Mouse (Mus musculus) forebrain, postnatal 0 days (tissue): ENCODE data around the gene Ppm1a. TPM values are rescaled to one million over a fixed set of nuclear protein-coding genes. Genes with fewer than 3 reads are reported as not detected.

Experiments used
- ATAC-seq: fragments of 200-750 bp; cut with Nextera tagmentation; 2 replicates; pipeline ENCODE4 v1.8.0; 2017; ENCODE audit warnings: mild to moderate bottlenecking, moderate library complexity
- DNase-seq: peaks from one replicate; pipeline ENCODE4 v3.0.0-alpha.2; 2015
- H3K27ac ChIP-seq: fragments of 300-500 bp; sonication (generic); 2 replicates; pipeline ENCODE4 v1.5.1; 2014; ENCODE audit warnings: low read depth, mild to moderate bottlenecking, antibody characterized with exemption, low read length, moderate library complexity, mixed read lengths
- H3K27me3 ChIP-seq: fragments of 300-500 bp; sonication (generic); 2 replicates; pipeline ENCODE4 v1.6.1; 2014; ENCODE audit warnings: mild to moderate bottlenecking, low read length, mixed read lengths; ENCODE audit not compliant: insufficient read depth
- H3K36me3 ChIP-seq: fragments of 300-500 bp; sonication (generic); 2 replicates; pipeline ENCODE4 v1.6.1; 2014; ENCODE audit warnings: mild to moderate bottlenecking, moderate library complexity; ENCODE audit not compliant: insufficient read depth
- H3K4me1 ChIP-seq: fragments of 300-500 bp; sonication (generic); 2 replicates; pipeline ENCODE4 v1.6.1; 2014; ENCODE audit warnings: antibody characterized with exemption; ENCODE audit not compliant: insufficient read depth
- H3K4me2 ChIP-seq: fragments of 300-500 bp; sonication (generic); 2 replicates; pipeline ENCODE4 v1.6.1; 2014; ENCODE audit warnings: low read depth, mild to moderate bottlenecking, moderate library complexity
- H3K4me3 ChIP-seq: fragments of 300-500 bp; sonication (generic); 2 replicates; pipeline ENCODE4 v1.5.1; 2014; ENCODE audit warnings: low read depth, low read length, mixed read lengths
- H3K9ac ChIP-seq: fragments of 300-500 bp; sonication (generic); 2 replicates; pipeline ENCODE4 v1.6.1; 2014; ENCODE audit warnings: mild to moderate bottlenecking
- H3K9me3 ChIP-seq: fragments of 300-500 bp; sonication (generic); 2 replicates; pipeline ENCODE4 v1.6.1; 2016; ENCODE audit warnings: low read length
- CTCF ChIP-seq: sonication (generic); IDR thresholded peaks from 2 replicates; pipeline ENCODE4 v1.5.1; 2016; ENCODE audit warnings: antibody characterized with exemption, control low read depth, low read depth
- WGBS: fragments of 180-500 bp; shearing (Covaris S2); extraction: QIAGEN DNeasy Blood & Tissue Kit; methylation state at CpG from one replicate; pipeline ENCODE4 v1.1.7; 2014; 5-methylcytosine and 5-hydroxymethylcytosine counted together
- polyA plus RNA-seq: library from polyadenylated mRNA; unstranded; fragments of >200 nt; fragmentation: Nextera tagmentation; extraction: Ambion mirVana; gene quantifications from 2 replicates; pipeline ENCODE4 v1.2.1, GENCODE M21; 2015
- total RNA-seq: library from RNA; depleted of rRNA; stranded (reverse); fragments of >200 nt; gene quantifications from 2 replicates; pipeline ENCODE4 v1.2.3, GENCODE M21; 2014

Gene Ppm1a
- total and polyA plus RNA-seq, 2 experiments from 2014 or later: 69.9 to 194 TPM

DNA sequence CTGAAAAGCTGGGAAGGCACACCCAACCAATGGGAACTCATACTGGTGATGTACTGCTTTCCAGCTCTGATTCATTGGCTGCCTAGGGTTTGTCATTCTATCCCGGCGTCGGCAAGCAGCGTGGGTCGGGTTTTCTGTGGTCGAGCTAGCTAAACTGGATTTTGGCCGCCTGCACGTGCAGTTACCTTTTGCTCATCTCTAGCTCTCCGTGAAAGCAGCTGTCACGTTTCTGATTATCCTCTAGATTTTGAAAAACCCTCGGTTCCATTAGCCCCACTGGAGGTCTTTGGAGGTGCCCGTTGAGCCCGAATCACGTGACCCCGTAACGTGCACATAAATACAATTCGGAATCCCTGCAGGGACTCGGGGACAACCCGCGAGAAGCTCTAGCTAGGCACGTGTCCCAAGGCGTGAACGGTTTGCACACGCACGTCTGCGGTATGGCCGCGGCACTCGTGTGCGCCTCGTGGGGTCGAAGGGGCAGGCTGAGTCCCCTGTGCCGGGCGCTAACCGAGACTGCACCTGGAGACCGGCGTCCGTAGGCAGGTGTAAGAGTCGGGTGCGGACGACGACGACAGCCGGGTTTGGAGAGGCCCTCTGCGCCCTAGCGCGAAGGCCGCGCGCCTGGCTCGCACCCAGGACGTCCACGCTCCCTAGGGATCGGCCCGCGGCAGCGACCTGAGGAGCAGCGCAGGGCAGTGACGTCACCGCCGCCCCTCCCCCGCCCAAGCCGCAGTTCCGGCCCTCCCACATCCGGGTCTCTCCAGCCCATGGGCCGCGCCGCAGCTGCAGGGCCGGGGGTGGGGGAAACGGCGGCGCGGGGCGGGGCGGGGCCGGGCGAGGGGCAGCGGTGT lies 3.3 kb downstream of the Ppm1a start:
- Histone ChIP-seq H3K27me3 (no peaks in the 10 kb centered on the region), H3K9me3 (no peaks in the 10 kb centered on the region), H3K4me3 (peak overlapping the region; percentile 98), H3K9ac (peak overlapping the region; percentile 88), H3K27ac (peak overlapping the region; percentile 99), H3K36me3 (no peaks in the 10 kb centered on the region), H3K4me2 (peak overlapping the region; percentile 58), H3K4me1 (peaks cover 14% of the 10 kb centered on the region)
- ATAC-seq: peak; percentile 92
- peak; percentile 97 for DNase-seq
- 2% methylated on average over 73 of the region's 78 CpGs for WGBS
- TF ChIP-seq CTCF: peak; percentile 23

DNA sequence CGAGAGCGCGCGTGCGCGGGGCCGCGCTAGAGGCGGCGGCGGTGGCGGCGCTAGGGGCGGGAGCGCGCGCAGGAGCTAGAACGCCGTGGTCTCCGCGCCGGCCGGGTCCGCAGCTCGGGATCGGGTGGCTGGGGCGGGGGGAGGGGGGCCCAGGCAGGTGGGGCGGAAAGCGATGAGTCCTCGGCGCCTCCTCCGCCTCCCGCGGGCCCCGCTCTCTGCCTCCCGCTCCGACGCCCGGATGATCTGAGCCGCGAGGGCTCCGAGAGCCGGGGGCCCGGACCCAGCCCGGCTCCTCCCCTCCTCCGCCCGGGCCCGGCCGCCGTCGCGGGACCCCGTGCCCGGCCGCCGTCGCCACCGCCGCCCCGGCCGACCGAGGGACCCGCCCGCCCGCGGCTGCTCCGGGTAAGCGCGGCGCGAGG lies 4.0 kb downstream of the Ppm1a start:
- WGBS: 5% methylated on average over 34 of the region's 71 CpGs
- Histone ChIP-seq H3K9ac (peak overlapping the region; percentile 88), H3K4me1 (peaks cover 14% of the 10 kb centered on the region), H3K27me3 (no peaks in the 10 kb centered on the region), H3K27ac (peak overlapping the region; percentile 99), H3K36me3 (no peaks in the 10 kb centered on the region), H3K4me2 (peak overlapping the region; percentile 58), H3K4me3 (peak overlapping the region; percentile 98), H3K9me3 (no peaks in the 10 kb centered on the region)
- DNase-seq (no peak), ATAC-seq (peak; percentile 36; the same call in 1 of the 2 replicates)
- TF ChIP-seq CTCF: no peak

DNA sequence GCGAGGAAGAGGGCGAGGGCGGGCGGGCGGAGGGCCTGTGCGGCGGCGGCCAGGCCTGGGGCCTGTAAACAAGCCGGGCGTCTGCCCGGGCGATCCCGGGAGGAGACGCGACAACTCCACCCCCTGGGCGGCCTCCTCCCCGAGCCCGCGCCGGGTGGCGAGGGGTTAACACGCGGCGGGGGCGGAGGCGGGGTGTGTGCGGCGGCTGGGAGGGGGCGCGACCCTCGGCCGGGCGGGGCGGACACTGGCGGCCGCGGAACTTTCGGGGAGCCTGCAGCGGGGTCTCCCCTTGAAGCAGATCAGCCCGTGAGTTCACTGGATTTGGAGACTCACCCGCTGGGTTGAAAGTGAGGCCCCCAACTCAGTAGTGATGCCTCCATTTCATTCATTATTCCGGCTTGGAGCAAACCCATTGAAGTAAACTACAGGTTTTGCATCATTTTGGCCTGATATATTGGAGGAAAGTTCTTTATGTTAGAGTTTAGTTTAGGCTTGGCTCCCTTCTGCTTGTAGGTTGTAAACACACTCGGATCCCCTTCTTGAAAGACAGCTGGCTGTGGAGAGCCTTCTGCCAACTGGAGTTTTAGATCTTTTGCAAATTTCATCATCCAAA lies 4.5 kb downstream of the Ppm1a start:
- peak; percentile 57 for DNase-seq
- peak overlapping the region; percentile 98 for H3K4me3 ChIP-seq
- H3K36me3 ChIP-seq: no peaks in the 10 kb centered on the region
- H3K9me3 ChIP-seq: no peaks in the 10 kb centered on the region
- peaks cover 14% of the 10 kb centered on the region for H3K4me1 ChIP-seq
- peak overlapping the region; percentile 99 for H3K27ac ChIP-seq
- no peaks in the 10 kb centered on the region for H3K27me3 ChIP-seq
- 2% methylated on average over 22 of the region's 43 CpGs for WGBS
- TF ChIP-seq CTCF: no peak
- peak overlapping the region; percentile 58 for H3K4me2 ChIP-seq
- H3K9ac ChIP-seq: peak overlapping the region; percentile 88
- ATAC-seq: peak; percentile 40

DNA sequence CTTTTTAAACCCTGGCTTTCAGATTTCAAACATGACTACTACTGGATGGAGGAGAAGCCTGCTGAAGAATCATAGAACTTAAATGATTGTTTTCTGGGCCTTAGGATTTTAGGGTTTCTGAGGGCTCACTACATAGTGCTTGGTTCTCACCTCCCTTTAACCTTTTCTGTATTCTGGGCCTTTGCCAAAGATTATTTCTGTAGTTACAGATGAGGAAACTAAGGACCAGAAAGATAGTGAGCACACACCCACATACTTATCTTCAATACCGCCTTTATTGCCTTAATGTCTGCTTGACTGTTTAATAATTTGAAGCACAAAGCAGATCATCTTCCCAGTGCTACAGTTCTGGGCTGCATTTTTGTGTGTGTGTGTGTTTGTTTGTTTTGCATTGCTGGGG lies 5.2 kb downstream of the Ppm1a start:
- H3K27ac ChIP-seq: no peak overlapping the region
- H3K36me3 ChIP-seq: no peaks in the 10 kb centered on the region
- 63% methylated on average over 1 of the region's 1 CpGs for WGBS
- H3K9me3 ChIP-seq: no peaks in the 10 kb centered on the region
- peak overlapping the region; percentile 58 for H3K4me2 ChIP-seq
- peak overlapping the region; percentile 98 for H3K4me3 ChIP-seq
- no peak for DNase-seq
- ATAC-seq: no peak
- H3K27me3 ChIP-seq: no peaks in the 10 kb centered on the region
- peak overlapping the region; percentile 88; the same call in 1 of the 2 replicates for H3K9ac ChIP-seq
- TF ChIP-seq CTCF: no peak
- H3K4me1 ChIP-seq: peaks cover 14% of the 10 kb centered on the region

DNA sequence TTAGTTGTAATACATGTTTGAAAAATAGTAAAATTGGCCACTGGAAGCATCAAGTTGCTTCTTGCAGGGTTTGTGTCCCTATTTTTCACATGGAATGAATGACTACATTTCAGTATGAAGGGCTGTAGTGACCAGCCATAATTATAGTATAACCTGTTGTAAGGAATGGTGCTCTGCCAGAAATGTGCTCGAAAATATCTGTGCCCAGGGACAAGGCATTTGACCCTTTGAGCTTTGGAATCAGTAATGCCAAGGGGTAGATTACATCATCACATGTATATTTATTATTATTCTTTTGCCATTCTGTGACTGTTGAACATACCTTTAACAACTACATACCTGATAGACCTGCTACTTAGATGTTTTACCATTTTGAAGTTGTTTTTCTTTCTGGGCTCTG lies 5.9 kb downstream of the Ppm1a start:
- no peak overlapping the region for H3K27ac ChIP-seq
- H3K9me3 ChIP-seq: no peaks in the 10 kb centered on the region
- H3K4me2 ChIP-seq: peak overlapping the region; percentile 58
- ATAC-seq (no peak), DNase-seq (no peak)
- no peak overlapping the region for H3K9ac ChIP-seq
- H3K36me3 ChIP-seq: no peaks in the 10 kb centered on the region
- peak overlapping the region; percentile 98; the same call in 1 of the 2 replicates for H3K4me3 ChIP-seq
- 54% methylated on average over 1 of the region's 1 CpGs for WGBS
- no peaks in the 10 kb centered on the region for H3K27me3 ChIP-seq
- peaks cover 14% of the 10 kb centered on the region for H3K4me1 ChIP-seq
- TF ChIP-seq CTCF: no peak

DNA sequence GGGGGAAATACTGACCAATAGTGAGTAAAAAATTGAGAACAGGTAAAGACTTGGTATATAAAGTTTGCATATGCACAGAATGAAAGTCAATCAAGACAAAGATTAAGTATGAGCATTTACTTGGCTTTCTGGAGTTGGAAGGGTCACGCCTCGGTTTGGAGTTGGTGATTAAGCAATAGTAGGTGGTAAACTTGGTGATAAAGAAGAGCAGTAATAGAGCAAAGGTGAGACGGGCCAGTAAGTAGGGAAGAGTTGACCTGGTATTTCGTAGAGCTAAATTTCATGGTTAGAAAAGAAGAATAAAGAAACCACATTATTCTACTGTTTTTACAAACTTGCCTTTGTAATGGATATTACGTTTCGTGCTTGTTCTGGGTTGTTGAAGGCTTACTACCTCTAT lies 10.6 kb downstream of the Ppm1a start:
- H3K36me3 ChIP-seq: no peaks in the 10 kb centered on the region
- no peak for DNase-seq
- no peaks in the 10 kb centered on the region for H3K9me3 ChIP-seq
- WGBS: 91% methylated on average over 6 of the region's 6 CpGs
- no peak overlapping the region for H3K9ac ChIP-seq
- no peak for TF ChIP-seq CTCF
- H3K4me2 ChIP-seq: no peak overlapping the region
- H3K27me3 ChIP-seq: no peaks in the 10 kb centered on the region
- peaks cover 9% of the 10 kb centered on the region for H3K4me1 ChIP-seq
- no peak overlapping the region for H3K27ac ChIP-seq
- no peak for ATAC-seq
- no peak overlapping the region for H3K4me3 ChIP-seq

DNA sequence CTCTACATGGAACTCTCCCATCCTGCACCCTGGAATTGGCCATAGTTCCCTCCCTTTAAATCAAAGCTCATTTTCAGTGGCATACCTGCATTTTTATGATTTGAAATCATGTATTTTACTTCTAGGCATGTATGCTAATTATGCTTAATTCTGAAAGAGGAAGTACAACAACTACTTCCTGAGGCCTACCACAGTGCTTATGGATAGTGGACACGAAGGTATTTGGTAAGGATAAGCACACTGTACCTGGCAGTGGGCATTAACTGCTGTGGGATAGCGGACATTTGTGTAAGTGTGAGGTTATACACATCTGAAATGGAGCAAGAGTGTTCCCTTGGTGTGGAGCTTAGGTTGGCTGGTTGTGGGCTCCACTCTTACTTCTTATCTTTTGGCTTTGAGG lies 11.0 kb downstream of the Ppm1a start:
- Histone ChIP-seq H3K4me1 (peaks cover 5% of the 10 kb centered on the region), H3K27ac (no peak overlapping the region), H3K4me3 (no peak overlapping the region), H3K9ac (no peak overlapping the region), H3K27me3 (no peaks in the 10 kb centered on the region), H3K36me3 (no peaks in the 10 kb centered on the region), H3K9me3 (no peaks in the 10 kb centered on the region), H3K4me2 (no peak overlapping the region)
- DNase-seq (no peak), ATAC-seq (no peak)
- TF ChIP-seq CTCF: no peak
- WGBS: 89% methylated on average over 2 of the region's 2 CpGs
